ENCODE assay signal across 12 mouse cellular contexts in genomic region chr13:63313247-63313646, GRCm38 (mm10).
DNase-seq lines count a peak whose midpoint lies in the region; ATAC-seq and TF ChIP-seq lines count a peak whose summit lies in the region.
"Had no signal": no experiment of that assay in that cellular context is flagged by ENCODE, and none has a peak within 500 bp of the region (broad histone marks: within the 10 kb centered on the region; RNA-seq: fewer than 3 reads in every experiment).

No protein-coding gene starts in this region.

- intact Hi-C loops in heart, postnatal 10 days (cut with DNase I), result no loop called here

- no peak overlapping the region for H3K9ac ChIP-seq in liver, adult 2 months (ENCODE audit: low read depth, low read length)
- H3K9ac ChIP-seq in liver, embryonic 11.5 days (ENCODE audit: low read depth, low read length), result no peak overlapping the region
- no peak overlapping the region for H3K9ac ChIP-seq in limb, embryonic 12.5 days (replicated peaks)
- H3K9ac ChIP-seq: hindbrain, embryonic 13.5 days had no signal

- DNase-seq in adrenal gland, adult (ENCODE audit: inconsistent age in 2 of 2, low spot score in 1 of 2), result peak; percentile 72 to 93
- no peak for DNase-seq in adrenal gland, postnatal 4 days (ENCODE audit: low spot score in 2 of 2)
- DNase-seq in liver, adult 2 months (ENCODE audit: extremely low read depth, low read depth, low spot score), result peak; percentile 84
- no peak for DNase-seq in liver, embryonic 11.5 days (ENCODE audit: low spot score)
- DNase-seq in heart, postnatal 10 days, result peak; percentile 80
- DNase-seq in urinary bladder, postnatal 10 days (ENCODE audit: low spot score), result no peak
- DNase-seq in cerebellum, postnatal 36 days, result no peak
- DNase-seq: lung, postnatal 10 days; midbrain, embryonic 14.5 days; retina, postnatal 1 day had no signal

- no peaks in the 10 kb centered on the region for H3K79me2 ChIP-seq in liver, adult 2 months (ENCODE audit: control insufficient read depth, insufficient read depth, low read length)

- TF ChIP-seq CTCF in liver, adult 2 months (IDR thresholded peaks at IDR 0.05; ENCODE audit: low read depth, low read length), result no peak

- H3K9me3 ChIP-seq in liver, embryonic 11.5 days (ENCODE audit: control insufficient read depth, low read length), result no peaks in the 10 kb centered on the region
- H3K9me3 ChIP-seq in limb, embryonic 12.5 days, result no peaks in the 10 kb centered on the region
- H3K9me3 ChIP-seq: hindbrain, embryonic 13.5 days had no signal

- no peak for ATAC-seq in liver, embryonic 11.5 days (replicated peaks; ENCODE audit: low FRiP score)
- ATAC-seq in limb, embryonic 12.5 days (ENCODE audit: insufficient number of reproducible peaks, insufficient read depth, low FRiP score, low TSS enrichment, low read depth), result no peak

- TF ChIP-seq POLR2A in liver, adult 2 months (IDR thresholded peaks at IDR 0.05; ENCODE audit: extremely low read depth, insufficient read depth, low read length), result no peak

- peak overlapping the region; percentile 22 for H3K27ac ChIP-seq in liver, adult 2 months (replicated peaks; ENCODE audit: insufficient read depth, low read depth, low read length)
- H3K27ac ChIP-seq in liver, embryonic 11.5 days (ENCODE audit: low read depth, low read length), result no peak overlapping the region
- H3K27ac ChIP-seq in limb, embryonic 12.5 days, result 0 out of 2 replicates have a peak overlapping the region, but pooled peaks have one; percentile 59
- H3K27ac ChIP-seq: hindbrain, embryonic 13.5 days had no signal

- H3K27me3 ChIP-seq in liver, adult 2 months (ENCODE audit: control insufficient read depth, insufficient read depth, low read length), result no peaks in the 10 kb centered on the region
- H3K27me3 ChIP-seq in liver, embryonic 11.5 days (replicated peaks; ENCODE audit: control insufficient read depth, insufficient read depth, low read length), result no peaks in the 10 kb centered on the region
- H3K27me3 ChIP-seq in limb, embryonic 12.5 days, result no peaks in the 10 kb centered on the region
- H3K27me3 ChIP-seq: hindbrain, embryonic 13.5 days had no signal

- H3K4me1 ChIP-seq in liver, adult 2 months (ENCODE audit: control insufficient read depth, insufficient read depth, low read length), result peaks cover 18% of the 10 kb centered on the region
- peaks cover 13% of the 10 kb centered on the region for H3K4me1 ChIP-seq in liver, embryonic 11.5 days (replicated peaks; ENCODE audit: control insufficient read depth, insufficient read depth, low read length)
- H3K4me1 ChIP-seq in limb, embryonic 12.5 days (replicated peaks), result peaks cover 26% of the 10 kb centered on the region

- 50% methylated on average over 1 of the region's 1 CpGs for WGBS in liver, adult 2 months
- WGBS in liver, embryonic 11.5 days, result 100% methylated on average over 1 of the region's 1 CpGs
- 100% methylated on average over 1 of the region's 1 CpGs for WGBS in limb, embryonic 12.5 days

- no peak overlapping the region for H3K4me3 ChIP-seq in liver, adult 2 months (ENCODE audit: insufficient read depth, low read depth, low read length)
- no peak overlapping the region for H3K4me3 ChIP-seq in liver, embryonic 11.5 days (ENCODE audit: low read depth, low read length)
- no peak overlapping the region for H3K4me3 ChIP-seq in limb, embryonic 12.5 days (replicated peaks)
- H3K4me3 ChIP-seq: hindbrain, embryonic 13.5 days had no signal

- H3K36me3 ChIP-seq in liver, adult 2 months (ENCODE audit: control insufficient read depth, insufficient read depth, low read length), result no peaks in the 10 kb centered on the region
- H3K36me3 ChIP-seq in liver, embryonic 11.5 days (ENCODE audit: control insufficient read depth, insufficient read depth, low read length), result no peaks in the 10 kb centered on the region
- peaks cover 32% of the 10 kb centered on the region for H3K36me3 ChIP-seq in limb, embryonic 12.5 days

- no peak overlapping the region for H3K4me2 ChIP-seq in liver, embryonic 11.5 days
- no peak overlapping the region for H3K4me2 ChIP-seq in limb, embryonic 12.5 days
- H3K4me2 ChIP-seq: hindbrain, embryonic 13.5 days had no signal

Comparison
In these comparisons a context has a peak if more than half of its experiments do, and no peak if none do; other contexts are left out.
1. DNase-seq: peak in adrenal gland, adult (2 of 2), liver, adult 2 months (single experiment) and heart, postnatal 10 days (2 of 2); none in adrenal gland, postnatal 4 days (0 of 2), liver, embryonic 11.5 days (single experiment), urinary bladder, postnatal 10 days (single experiment) and cerebellum, postnatal 36 days (0 of 2).